Mouse (Mus musculus) hematopoietic stem cell, adult 5-6 weeks (primary cell): ENCODE data around the gene Tars. TPM values are rescaled to one million over a fixed set of nuclear protein-coding genes. Genes with fewer than 3 reads are reported as not detected.

Experiments
- ATAC-seq, 2 experiments: fragments of 125-278 bp in 1 of 2; replicated peaks in 1 of 2; 2 replicates each; pipeline ENCODE4 v1.8.0; 2016 to 2017; ENCODE audit warnings: inconsistent platforms in 2 of 2, mild to moderate bottlenecking in 2 of 2, moderate number of reproducible peaks in 2 of 2, low read depth in 1 of 2, moderate TSS enrichment in 1 of 2; ENCODE audit not compliant: low FRiP score in 2 of 2, poor library complexity in 2 of 2, severe bottlenecking in 2 of 2, insufficient read depth in 1 of 2, low TSS enrichment in 1 of 2
- total RNA-seq: library from RNA; stranded (forward); fragments of 172-1452, 232-1000 nt; gene quantifications from 2 replicates; pipeline ENCODE4 v1.2.3, GENCODE M21; 2017

Tars gene
- total RNA-seq, 1 experiment from 2014 or later = 58.9 TPM

DNA sequence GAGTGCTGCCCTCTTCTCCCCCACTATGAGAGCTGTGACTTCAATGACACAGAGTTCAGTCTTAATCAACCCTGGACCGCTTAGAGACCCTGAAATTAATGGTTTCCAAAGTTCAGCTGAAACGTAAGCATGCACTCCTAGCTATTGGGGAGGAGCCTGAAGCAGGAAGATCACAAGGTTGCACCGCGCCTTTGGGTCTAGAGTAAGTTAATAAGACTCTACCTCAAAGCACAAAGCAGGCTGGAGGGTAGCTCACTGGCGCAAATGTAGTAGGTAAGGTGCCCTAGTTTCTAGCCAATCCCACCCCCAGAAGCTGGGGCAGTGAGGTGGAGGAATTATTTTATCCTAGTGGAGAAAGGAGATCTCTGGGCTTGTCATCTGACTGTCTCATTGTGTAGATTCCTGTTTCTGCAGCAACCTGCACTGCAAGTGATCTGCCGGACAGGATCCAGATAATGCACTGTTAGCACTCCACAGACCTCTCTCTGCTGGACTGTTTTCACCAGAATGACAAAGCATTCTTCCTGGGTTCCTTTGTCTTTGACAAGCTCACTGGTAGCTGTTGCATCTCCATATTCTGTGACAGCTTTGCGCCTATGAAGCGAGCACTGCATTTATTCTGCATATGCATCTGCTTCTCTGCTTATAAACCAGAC is 19.9 kb downstream of the Tars start:
- no peak for ATAC-seq

DNA sequence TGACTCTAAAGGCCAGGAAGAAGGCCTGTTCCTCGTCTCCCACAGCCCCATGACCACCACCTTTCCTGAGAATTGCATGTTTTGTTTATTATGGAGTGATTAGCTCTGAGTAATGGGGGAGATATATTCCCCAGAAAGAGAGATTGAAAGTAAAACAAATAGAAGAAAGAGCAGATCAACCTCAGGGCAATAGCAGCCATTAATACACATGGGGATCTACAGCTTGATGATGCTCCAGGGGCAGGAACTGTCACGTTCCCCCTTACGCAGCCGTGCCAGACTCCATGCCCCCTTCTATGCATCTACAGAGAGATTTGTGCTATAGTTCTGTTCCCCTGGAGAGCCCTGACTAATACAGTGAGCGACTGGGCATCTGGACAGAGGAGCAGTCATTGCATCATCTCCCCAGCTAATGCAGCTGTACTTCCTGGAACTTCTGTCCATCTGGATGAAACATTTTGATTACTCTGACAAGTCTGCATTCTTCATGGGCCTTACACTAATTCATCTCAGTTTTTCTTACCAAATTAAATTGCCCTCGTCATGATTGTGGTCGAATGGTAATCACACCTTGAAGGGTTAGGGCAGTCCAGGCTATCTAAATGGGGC is 28.9 kb downstream of the Tars start:
- ATAC-seq = no peak

DNA sequence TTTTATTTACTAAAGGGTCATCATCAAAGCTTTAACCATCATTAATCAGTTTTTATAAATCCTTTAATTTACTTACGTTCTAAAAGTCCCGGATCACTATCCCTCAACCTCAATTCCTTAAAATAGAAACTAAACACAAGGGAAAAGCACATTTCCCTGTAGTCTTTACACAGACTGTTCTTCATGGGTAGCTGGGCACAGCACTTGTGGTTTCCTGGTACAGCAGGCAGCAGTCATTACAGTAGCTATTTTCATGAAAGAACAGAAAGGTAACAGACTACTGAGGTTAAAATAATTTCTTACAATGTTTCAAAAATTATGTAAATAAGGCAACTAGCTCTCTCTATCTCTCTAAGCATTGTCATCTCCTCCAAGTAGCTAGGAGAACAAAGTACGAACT is 29.9 kb downstream of the Tars start:
- no peak for ATAC-seq

- no peak for ATAC-seq
These were observed 34.7 kb downstream of the Tars start for GRCm38 (mm10) chr15:11364795-11365194.

DNA sequence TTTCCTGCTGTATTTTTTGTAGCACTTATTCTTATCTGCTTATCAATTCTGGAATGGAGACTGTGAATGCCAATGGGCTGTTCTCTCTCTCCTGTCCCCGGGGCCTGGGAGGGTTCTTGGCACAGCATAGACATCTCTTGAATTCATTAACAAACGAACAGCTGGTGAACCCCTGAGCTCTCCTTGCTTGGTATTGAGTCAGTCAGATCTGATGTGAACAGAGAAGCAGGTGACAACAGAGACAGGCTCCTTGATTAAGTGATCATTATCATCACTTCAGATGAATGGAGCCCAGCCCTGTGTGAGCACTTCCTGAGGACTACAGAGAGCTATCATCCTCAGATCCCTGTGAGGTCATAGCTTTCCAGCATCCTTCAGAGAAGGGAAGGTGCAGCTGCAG is 35.4 kb downstream of the Tars start:
- ATAC-seq = no peak

DNA sequence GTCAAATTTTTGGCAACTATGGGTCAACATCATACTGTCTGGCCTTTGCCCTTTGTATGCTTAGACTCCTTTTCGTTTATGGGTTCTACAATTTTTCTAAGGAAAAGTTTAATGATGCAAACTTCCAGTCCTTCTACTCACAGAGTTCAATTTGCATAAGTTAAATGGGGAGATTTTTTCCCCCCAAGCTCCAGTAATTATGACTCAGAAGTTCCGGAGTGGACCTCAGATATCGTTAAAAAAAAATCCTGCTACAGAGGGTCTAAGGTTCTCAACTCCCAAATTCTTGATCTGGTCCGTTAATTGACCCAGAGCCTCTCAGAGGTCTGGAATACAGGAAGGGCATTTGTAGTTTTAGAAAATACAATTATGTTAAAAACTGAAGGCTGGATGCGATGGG is 37.6 kb downstream of the Tars start:
- ATAC-seq = no peak

DNA sequence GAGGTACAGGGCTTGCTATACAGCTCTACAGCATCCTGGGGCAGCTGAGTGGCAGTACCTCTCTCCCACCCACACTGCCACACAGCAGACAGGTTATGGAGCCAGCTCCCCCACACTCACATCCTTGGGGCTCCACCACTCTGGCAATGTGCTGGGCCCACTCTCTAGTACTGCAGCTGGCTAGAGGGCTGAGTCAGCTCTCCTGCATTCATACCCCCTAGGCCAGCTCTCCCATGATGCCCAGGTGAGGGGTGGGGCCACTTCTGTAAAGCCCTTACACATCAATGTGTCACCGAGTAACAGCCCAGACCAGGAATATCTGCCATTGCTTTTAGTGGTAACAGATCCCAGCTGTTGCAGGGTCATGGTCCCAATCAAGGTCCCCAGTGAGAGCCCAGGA is 38.6 kb downstream of the Tars start:
- ATAC-seq = no peak

- ATAC-seq = no peak
These were observed 42.0 kb downstream of the Tars start for GRCm38 (mm10) chr15:11357501-11357900.

- ATAC-seq = no peak
These were observed 43.6 kb downstream of the Tars start for GRCm38 (mm10) chr15:11355865-11356264.

DNA sequence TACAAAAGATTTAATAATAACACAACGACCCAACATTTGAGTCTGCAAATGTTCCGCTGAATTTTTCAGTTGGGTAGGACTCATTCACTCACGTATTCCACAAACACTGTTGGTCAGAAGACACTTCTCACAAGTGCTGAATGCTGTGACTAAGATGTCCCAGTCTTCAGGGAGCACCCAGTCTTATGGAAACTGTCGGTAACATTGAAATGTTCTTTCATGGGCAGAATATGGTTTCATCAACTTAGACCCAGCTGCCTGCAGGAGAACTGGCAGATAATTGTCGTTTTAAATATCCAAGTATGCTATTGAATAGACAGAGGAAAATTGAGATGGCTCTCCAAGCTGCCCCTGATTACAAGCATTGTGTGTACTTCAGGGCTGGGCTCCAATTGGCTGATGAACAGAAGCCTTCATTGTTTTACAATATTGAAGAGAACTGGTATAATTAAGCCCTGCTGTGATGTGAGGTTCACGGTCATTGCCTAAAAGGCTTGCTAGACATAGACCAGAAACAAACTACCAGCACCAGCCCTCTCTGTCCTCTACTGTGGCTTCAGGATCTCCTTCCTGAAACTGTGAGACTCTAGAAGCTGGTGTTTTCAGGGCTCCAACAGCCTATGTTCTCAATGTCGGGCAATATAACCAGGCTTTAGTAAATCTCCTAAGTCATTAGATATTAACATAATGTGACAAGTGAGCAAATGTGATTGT is 59.8 kb downstream of the Tars start:
- ATAC-seq = no peak
